Mouse (Mus musculus): ENCODE results near the gene Coa7.
"Not testable (repeated sequence)": the region's sequence is repeated elsewhere in the genome, so short reads cannot be mapped to it uniquely, and the experiment has no call there.

The Coa7 gene

GRCm38 (mm10) chr4:108339277-108339690, 11.3 kb downstream of the Coa7 start:
- DNase-seq (ENCODE audit: low spot score in 2 of 2), result no peak

DNA sequence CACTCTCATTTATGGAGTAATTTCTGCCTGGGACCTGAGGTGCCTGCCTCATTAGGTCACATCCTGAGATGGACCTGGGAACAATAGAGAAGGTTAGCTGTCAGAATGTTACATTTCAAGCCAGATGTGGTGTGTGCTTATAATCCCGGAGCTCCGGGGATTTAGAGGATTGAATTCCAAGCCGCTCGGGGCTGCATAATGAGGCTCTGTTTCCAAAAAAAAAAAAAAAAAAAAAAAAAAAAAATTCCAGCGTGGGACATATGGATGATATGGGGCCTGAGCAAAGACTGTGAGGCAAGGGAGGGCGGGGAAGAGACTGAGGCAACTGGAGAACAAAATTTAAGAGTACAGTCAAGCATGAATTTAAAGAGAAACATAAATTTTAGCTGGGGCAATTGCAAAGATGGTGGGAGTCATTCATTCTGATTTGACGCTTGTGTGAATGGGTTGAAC, 16.7 kb downstream of the Coa7 start:
- no peak for DNase-seq (ENCODE audit: low spot score in 2 of 2)

GRCm38 (mm10) chr4:108345826-108346225, 17.9 kb downstream of the Coa7 start:
- no peak for DNase-seq (ENCODE audit: low spot score in 2 of 2)

DNA sequence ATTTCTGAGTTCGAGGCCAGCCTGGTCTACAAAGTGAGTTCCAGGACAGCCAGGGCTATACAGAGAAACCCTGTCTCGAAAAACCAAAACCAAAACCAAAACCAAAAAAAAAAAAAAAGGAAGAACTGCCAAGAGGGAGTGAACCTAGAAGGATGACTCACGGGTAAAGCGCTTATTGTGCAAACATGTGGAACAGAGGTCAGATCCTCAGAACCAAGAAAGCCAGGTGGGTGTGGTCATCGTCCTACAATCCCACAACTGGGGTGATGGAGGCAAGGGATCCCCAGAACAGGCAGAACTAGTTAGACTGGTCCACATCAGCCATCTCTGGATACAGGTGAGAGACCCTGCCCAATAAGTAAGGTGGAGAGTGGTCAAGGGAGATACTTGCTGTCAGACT, 19.2 kb downstream of the Coa7 start:
- DNase-seq (ENCODE audit: low spot score in 2 of 2), result no peak

DNA sequence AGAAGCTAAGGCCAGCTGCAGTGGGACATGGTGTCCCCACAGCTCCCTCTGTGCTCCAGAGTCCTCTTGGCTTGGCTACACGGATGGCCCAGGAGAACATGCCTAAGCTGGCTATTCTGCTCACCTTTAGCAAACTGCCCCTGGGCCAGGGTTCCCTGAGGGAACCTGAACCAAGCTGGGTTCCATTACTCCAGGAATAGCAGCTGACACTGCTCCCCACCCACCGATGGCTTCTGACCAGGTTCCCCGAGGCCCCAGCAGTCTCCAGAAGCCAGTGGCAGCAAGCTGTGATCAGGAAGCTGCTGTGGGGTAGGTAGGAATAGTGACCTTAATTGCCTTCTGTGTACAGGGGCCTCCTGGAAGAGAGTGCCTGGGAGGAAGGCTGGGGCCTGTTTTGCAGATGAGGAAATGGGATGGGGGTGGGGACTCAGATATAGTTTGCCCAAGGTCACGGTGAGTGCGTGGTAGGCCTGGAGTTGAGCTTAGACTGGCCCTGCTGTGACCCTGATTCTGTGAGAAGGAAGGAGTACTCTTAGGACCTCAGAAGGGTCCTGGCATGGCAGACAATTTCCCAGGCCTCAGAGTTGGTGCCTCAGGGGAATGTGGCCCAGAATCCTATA, 20.4 kb downstream of the Coa7 start:
- DNase-seq (ENCODE audit: low spot score in 2 of 2), result no peak

DNA sequence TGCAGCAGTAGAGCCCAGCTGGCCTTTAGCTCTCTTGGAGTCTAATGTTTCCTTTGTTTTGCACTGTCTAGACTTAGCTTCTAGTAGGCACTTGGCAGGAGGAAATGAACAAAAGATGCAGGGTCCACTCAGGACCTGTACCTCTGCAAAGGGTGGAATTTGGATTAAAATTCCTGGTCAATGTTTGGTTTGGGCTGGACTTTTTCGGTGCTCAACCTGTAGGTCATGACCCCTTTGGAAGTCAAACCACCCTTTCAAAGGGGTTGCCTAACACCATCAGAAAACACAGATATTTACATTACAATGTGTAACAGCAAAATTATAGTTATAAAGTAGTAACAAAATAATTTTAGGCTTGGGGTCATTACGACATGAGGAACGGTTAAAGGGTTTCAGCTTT, 21.1 kb downstream of the Coa7 start:
- DNase-seq (ENCODE audit: low spot score in 2 of 2), result no peak

DNA sequence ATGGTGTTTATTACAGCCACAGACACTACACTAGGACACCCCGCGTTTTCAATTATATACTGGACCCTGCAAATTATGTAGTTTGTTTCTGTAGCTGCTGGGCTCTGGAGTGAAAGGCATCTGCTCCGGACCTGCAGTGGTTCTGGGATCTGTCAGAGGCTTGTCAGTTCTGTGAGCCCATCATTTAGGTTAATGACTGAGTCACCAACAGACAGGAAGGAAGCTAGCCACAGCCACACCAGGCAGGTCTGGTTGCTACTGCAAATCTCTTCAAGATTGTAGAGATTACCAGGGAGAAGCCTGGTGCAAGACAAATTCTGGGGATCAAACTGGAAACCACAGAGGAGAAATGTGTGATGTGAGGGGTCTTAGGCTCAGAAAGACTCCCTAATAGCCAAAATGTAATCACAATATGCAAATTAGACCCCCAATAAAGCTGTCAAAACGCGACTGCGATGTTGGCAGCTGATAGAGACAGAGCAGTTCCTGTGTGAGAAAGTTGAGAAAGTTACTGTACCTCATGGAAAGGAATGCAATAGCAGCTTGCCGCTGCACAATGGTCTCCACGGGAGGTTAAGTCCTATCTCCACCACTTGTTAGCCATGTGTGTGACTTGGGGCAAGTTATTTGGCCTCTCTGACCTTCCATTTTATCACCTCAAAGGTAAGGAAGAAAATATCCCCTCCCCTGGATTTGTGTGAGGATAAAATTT, 22.1 kb downstream of the Coa7 start:
- no peak for DNase-seq (ENCODE audit: low spot score in 2 of 2)

- DNase-seq (ENCODE audit: low spot score in 2 of 2), result peak in 1 of 2 experiments; percentile 31
These were observed 22.9 kb downstream of the Coa7 start for GRCm38 (mm10) chr4:108350819-108351218.

DNA sequence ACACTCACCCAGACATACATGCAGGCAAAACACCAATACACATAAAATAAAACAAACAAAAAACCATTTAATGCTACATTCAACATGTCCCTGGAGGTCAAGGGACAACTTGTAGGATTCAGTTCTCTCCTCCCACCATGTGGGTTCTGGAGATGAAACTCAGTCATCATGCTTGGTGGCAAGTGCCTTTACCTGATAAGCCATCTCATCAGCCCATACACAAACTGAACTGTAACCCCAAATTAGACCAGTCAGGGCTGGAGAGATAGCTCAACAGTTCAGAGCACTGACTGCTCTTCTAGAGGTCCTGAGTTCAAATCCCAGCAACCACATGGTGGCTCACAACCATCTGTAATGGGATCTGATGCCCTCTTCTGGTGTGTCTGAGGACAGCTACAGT, 25.7 kb downstream of the Coa7 start:
- not testable (repeated sequence) for DNase-seq (ENCODE audit: low spot score in 2 of 2)

- no peak for DNase-seq (ENCODE audit: low spot score in 2 of 2)
These were observed 29.5 kb downstream of the Coa7 start for GRCm38 (mm10) chr4:108357458-108357857.

- no peak for DNase-seq (ENCODE audit: low spot score in 2 of 2)
These were observed 30.6 kb downstream of the Coa7 start for GRCm38 (mm10) chr4:108358498-108358897.

GRCm38 (mm10) chr4:108360136-108361055, 32.5 kb downstream of the Coa7 start:
- DNase-seq (ENCODE audit: low spot score in 2 of 2), result peak; percentile 68 to 71

- peak in 1 of 2 experiments; percentile 33 for DNase-seq (ENCODE audit: low spot score in 2 of 2)
These were observed 34.7 kb downstream of the Coa7 start for GRCm38 (mm10) chr4:108362321-108363261.

- no peak for DNase-seq (ENCODE audit: low spot score in 2 of 2)
These were observed 35.6 kb downstream of the Coa7 start for GRCm38 (mm10) chr4:108363355-108364110.

DNA sequence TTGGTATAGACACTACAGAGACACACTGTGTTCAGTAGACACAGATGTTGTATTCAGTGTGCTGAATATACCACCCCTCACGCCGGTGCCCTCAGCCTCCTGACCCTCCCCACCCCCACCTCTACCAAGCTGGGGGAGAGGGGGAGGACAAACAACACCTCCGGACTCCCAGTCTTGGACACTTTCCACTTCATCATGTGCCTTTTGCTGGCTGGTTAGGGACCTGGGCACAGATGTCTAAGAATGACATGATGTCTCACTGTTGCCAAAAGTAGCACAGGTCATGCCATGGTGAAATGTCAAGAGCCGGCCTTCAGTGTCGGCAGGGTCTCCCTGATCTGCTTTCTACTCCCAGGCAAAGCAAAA, 36.2 kb downstream of the Coa7 start:
- no peak for DNase-seq (ENCODE audit: low spot score in 2 of 2)

DNA sequence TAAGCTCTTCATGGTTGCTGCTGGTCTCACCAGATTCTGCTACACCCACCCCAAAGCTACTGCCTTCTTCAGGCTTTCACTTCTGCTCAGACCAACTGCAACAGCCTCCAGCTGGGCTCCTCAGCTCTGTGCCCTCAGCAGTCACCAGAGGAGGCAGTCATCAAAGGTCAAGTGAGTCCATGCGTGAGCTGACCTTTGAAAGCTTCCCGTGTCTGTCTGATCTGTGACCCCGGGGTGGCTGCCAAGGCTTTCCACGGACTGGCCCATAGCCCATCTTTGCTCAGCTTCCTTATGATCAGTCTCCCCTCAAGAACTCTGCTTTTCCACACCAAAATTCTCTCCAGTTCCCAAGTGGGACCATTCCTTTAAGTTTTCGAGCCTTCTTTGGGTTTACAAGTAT, 41.3 kb downstream of the Coa7 start:
- no peak for DNase-seq (ENCODE audit: low spot score in 2 of 2)

DNA sequence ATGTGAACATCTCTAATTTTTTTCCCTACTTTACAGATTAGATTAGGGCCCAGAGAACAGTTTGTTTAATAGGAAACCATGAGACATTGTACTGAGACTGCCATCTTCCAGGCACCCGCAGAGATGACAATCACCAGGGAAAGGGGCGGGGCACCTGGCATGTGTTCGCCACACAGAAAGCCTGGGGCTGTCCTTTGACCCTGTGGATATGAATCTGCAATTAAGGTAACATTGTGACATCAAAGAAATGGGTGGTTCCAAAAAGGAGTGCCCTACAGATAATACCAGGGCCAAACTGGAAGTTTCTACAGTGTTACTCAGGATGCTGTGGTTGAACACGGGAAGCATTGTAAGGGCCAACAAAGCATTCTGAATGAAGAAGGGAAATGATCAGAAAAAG, 42.5 kb downstream of the Coa7 start:
- no peak for DNase-seq (ENCODE audit: low spot score in 2 of 2)

- DNase-seq (ENCODE audit: low spot score in 2 of 2), result no peak
These were observed 43.5 kb downstream of the Coa7 start for GRCm38 (mm10) chr4:108371421-108371820.

GRCm38 (mm10) chr4:108372166-108372565, 44.2 kb downstream of the Coa7 start:
- DNase-seq (ENCODE audit: low spot score in 2 of 2), result no peak

GRCm38 (mm10) chr4:108379476-108379875, 51.5 kb downstream of the Coa7 start:
- DNase-seq (ENCODE audit: low spot score in 2 of 2), result no peak

- DNase-seq (ENCODE audit: low spot score in 2 of 2), result no peak
These were observed 52.2 kb downstream of the Coa7 start for GRCm38 (mm10) chr4:108380146-108380545.
